Mouse (Mus musculus) stomach, embryonic 15.5 days (tissue): ENCODE results near the gene Plekhb2. TPM values are rescaled to one million over a fixed set of nuclear protein-coding genes. Genes with fewer than 3 reads are reported as not detected.

Source experiments
- ATAC-seq: fragments of 200-750 bp; cut with Nextera tagmentation; 2 replicates; pipeline ENCODE4 v1.8.0; 2017; ENCODE audit warnings: low read depth, moderate number of reproducible peaks, moderate TSS enrichment; ENCODE audit not compliant: insufficient read depth, low FRiP score
- H3K27ac ChIP-seq: fragments of 300-500 bp; sonication (generic); 2 replicates; pipeline ENCODE4 v1.5.1; 2015; ENCODE audit warnings: mild to moderate bottlenecking, inconsistent platforms
- H3K27me3 ChIP-seq: fragments of 300-500 bp; sonication (generic); replicated peaks from 2 replicates; pipeline ENCODE4 v1.6.1; 2015; ENCODE audit warnings: inconsistent platforms
- H3K36me3 ChIP-seq: fragments of 300-500 bp; sonication (generic); 2 replicates; pipeline ENCODE4 v1.6.1; 2015; ENCODE audit warnings: inconsistent platforms
- H3K4me1 ChIP-seq: fragments of 300-500 bp; sonication (generic); 2 replicates; pipeline ENCODE4 v1.6.1; 2015; ENCODE audit warnings: inconsistent platforms
- H3K4me2 ChIP-seq: fragments of 300-500 bp; sonication (generic); 2 replicates; pipeline ENCODE4 v1.6.1; 2015; ENCODE audit warnings: mild to moderate bottlenecking, inconsistent platforms
- H3K4me3 ChIP-seq: fragments of 300-500 bp; sonication (generic); replicated peaks from 2 replicates; pipeline ENCODE4 v1.5.1; 2015; ENCODE audit warnings: inconsistent platforms
- H3K9ac ChIP-seq: fragments of 300-500 bp; sonication (generic); 2 replicates; pipeline ENCODE4 v1.6.1; 2015; ENCODE audit warnings: inconsistent platforms
- H3K9me3 ChIP-seq: fragments of 300-500 bp; sonication (generic); 2 replicates; pipeline ENCODE4 v1.6.1; 2016; ENCODE audit warnings: inconsistent platforms
- WGBS: fragments of 180-500 bp; shearing (Covaris S2); methylation state at CpG from one replicate; pipeline ENCODE4 v1.1.7; 2015; 5-methylcytosine and 5-hydroxymethylcytosine counted together
- polyA plus RNA-seq: library from polyadenylated mRNA; unstranded; fragments of >200 nt; fragmentation: Nextera tagmentation; extraction: Ambion mirVana; gene quantifications from 2 replicates; pipeline ENCODE4 v1.2.1, GENCODE M21; 2015

Plekhb2 gene
- polyA plus RNA-seq, 1 experiment from 2014 or later, result 51.3 TPM

GRCm38 (mm10) chr1:34819225-34819910 lies 30.4 kb upstream of the Plekhb2 start:
- 91% methylated on average over 6 of the region's 6 CpGs for WGBS
- peaks cover 76% of the 10 kb centered on the region for H3K36me3 ChIP-seq
- H3K27ac ChIP-seq, result no peak overlapping the region
- H3K9ac ChIP-seq, result no peak overlapping the region
- H3K9me3 ChIP-seq, result no peaks in the 10 kb centered on the region
- no peak overlapping the region for H3K4me3 ChIP-seq
- H3K27me3 ChIP-seq, result no peaks in the 10 kb centered on the region
- ATAC-seq, result no peak
- H3K4me1 ChIP-seq, result no peaks in the 10 kb centered on the region
- H3K4me2 ChIP-seq, result no peak overlapping the region

- Histone ChIP-seq H3K36me3 (peaks cover 62% of the 10 kb centered on the region), H3K9me3 (no peaks in the 10 kb centered on the region), H3K4me3 (no peak overlapping the region), H3K4me1 (no peaks in the 10 kb centered on the region), H3K9ac (no peak overlapping the region), H3K27ac (no peak overlapping the region), H3K4me2 (no peak overlapping the region), H3K27me3 (no peaks in the 10 kb centered on the region)
- ATAC-seq, result no peak
- WGBS, result 89% methylated on average over 2 of the region's 2 CpGs
Observed at GRCm38 (mm10) chr1:34821411-34821810, 28.4 kb upstream of the Plekhb2 start.

- Histone ChIP-seq H3K9me3 (no peaks in the 10 kb centered on the region), H3K36me3 (peaks cover 57% of the 10 kb centered on the region), H3K27me3 (no peaks in the 10 kb centered on the region), H3K27ac (no peak overlapping the region), H3K9ac (no peak overlapping the region), H3K4me3 (no peak overlapping the region), H3K4me1 (no peaks in the 10 kb centered on the region), H3K4me2 (no peak overlapping the region)
- ATAC-seq, result no peak
- 92% methylated on average over 7 of the region's 7 CpGs for WGBS
Observed at GRCm38 (mm10) chr1:34822003-34822402, 27.8 kb upstream of the Plekhb2 start.

GRCm38 (mm10) chr1:34822746-34823145 lies 27.0 kb upstream of the Plekhb2 start:
- H3K27me3 ChIP-seq, result no peaks in the 10 kb centered on the region
- no peak for ATAC-seq
- no peaks in the 10 kb centered on the region for H3K4me1 ChIP-seq
- 96% methylated on average over 7 of the region's 7 CpGs for WGBS
- H3K36me3 ChIP-seq, result peaks cover 51% of the 10 kb centered on the region
- no peak overlapping the region for H3K9ac ChIP-seq
- no peak overlapping the region for H3K27ac ChIP-seq
- no peak overlapping the region for H3K4me3 ChIP-seq
- no peaks in the 10 kb centered on the region for H3K9me3 ChIP-seq
- no peak overlapping the region for H3K4me2 ChIP-seq

- no peak for ATAC-seq
- H3K36me3 ChIP-seq, result peaks cover 52% of the 10 kb centered on the region
- no peaks in the 10 kb centered on the region for H3K9me3 ChIP-seq
- no peaks in the 10 kb centered on the region for H3K27me3 ChIP-seq
- no peak overlapping the region for H3K4me2 ChIP-seq
- H3K27ac ChIP-seq, result no peak overlapping the region
- 94% methylated on average over 6 of the region's 6 CpGs for WGBS
- H3K4me1 ChIP-seq, result no peaks in the 10 kb centered on the region
- no peak overlapping the region for H3K9ac ChIP-seq
- H3K4me3 ChIP-seq, result no peak overlapping the region
Observed at GRCm38 (mm10) chr1:34823353-34823752, 26.4 kb upstream of the Plekhb2 start.

- H3K4me3 ChIP-seq, result no peak overlapping the region
- no peak overlapping the region for H3K4me2 ChIP-seq
- no peaks in the 10 kb centered on the region for H3K27me3 ChIP-seq
- H3K9me3 ChIP-seq, result no peaks in the 10 kb centered on the region
- 86% methylated on average over 8 of the region's 8 CpGs for WGBS
- no peaks in the 10 kb centered on the region for H3K4me1 ChIP-seq
- ATAC-seq, result no peak
- no peak overlapping the region for H3K9ac ChIP-seq
- H3K36me3 ChIP-seq, result peaks cover 47% of the 10 kb centered on the region
- H3K27ac ChIP-seq, result no peak overlapping the region
Observed at GRCm38 (mm10) chr1:34824208-34824607, 25.6 kb upstream of the Plekhb2 start.

- no peak overlapping the region for H3K9ac ChIP-seq
- H3K4me3 ChIP-seq, result no peak overlapping the region
- H3K9me3 ChIP-seq, result no peaks in the 10 kb centered on the region
- no peaks in the 10 kb centered on the region for H3K27me3 ChIP-seq
- H3K4me2 ChIP-seq, result no peak overlapping the region
- ATAC-seq, result no peak
- WGBS, result 86% methylated on average over 9 of the region's 9 CpGs
- H3K4me1 ChIP-seq, result no peaks in the 10 kb centered on the region
- no peak overlapping the region for H3K27ac ChIP-seq
- H3K36me3 ChIP-seq, result peaks cover 34% of the 10 kb centered on the region
Observed at GRCm38 (mm10) chr1:34825909-34826308, 23.9 kb upstream of the Plekhb2 start.

- Histone ChIP-seq H3K4me2 (no peak overlapping the region), H3K9me3 (no peaks in the 10 kb centered on the region), H3K27ac (no peak overlapping the region), H3K9ac (no peak overlapping the region), H3K27me3 (no peaks in the 10 kb centered on the region), H3K4me1 (no peaks in the 10 kb centered on the region), H3K4me3 (no peak overlapping the region), H3K36me3 (peaks cover 18% of the 10 kb centered on the region)
- no peak for ATAC-seq
- 75% methylated on average over 7 of the region's 7 CpGs for WGBS
Observed at GRCm38 (mm10) chr1:34827900-34828299, 21.9 kb upstream of the Plekhb2 start.

GRCm38 (mm10) chr1:34828528-34829294 lies 21.1 kb upstream of the Plekhb2 start:
- Histone ChIP-seq H3K27ac (no peak overlapping the region), H3K4me2 (no peak overlapping the region), H3K9me3 (no peaks in the 10 kb centered on the region), H3K36me3 (peaks cover 10% of the 10 kb centered on the region), H3K27me3 (no peaks in the 10 kb centered on the region), H3K9ac (no peak overlapping the region), H3K4me3 (no peak overlapping the region), H3K4me1 (no peaks in the 10 kb centered on the region)
- WGBS, result 85% methylated on average over 5 of the region's 5 CpGs
- no peak for ATAC-seq

GRCm38 (mm10) chr1:34830934-34831333 lies 18.8 kb upstream of the Plekhb2 start:
- no peak overlapping the region for H3K4me2 ChIP-seq
- WGBS, result 81% methylated on average over 2 of the region's 2 CpGs
- H3K9me3 ChIP-seq, result no peaks in the 10 kb centered on the region
- H3K4me3 ChIP-seq, result no peak overlapping the region
- no peak overlapping the region for H3K9ac ChIP-seq
- peaks cover 5% of the 10 kb centered on the region; the same call in 1 of the 2 replicates for H3K36me3 ChIP-seq
- no peak for ATAC-seq
- no peaks in the 10 kb centered on the region for H3K27me3 ChIP-seq
- no peak overlapping the region for H3K27ac ChIP-seq
- H3K4me1 ChIP-seq, result no peaks in the 10 kb centered on the region

- no peak for ATAC-seq
- Histone ChIP-seq H3K4me1 (no peaks in the 10 kb centered on the region), H3K27ac (no peak overlapping the region), H3K9me3 (no peaks in the 10 kb centered on the region), H3K9ac (no peak overlapping the region), H3K4me2 (no peak overlapping the region), H3K27me3 (no peaks in the 10 kb centered on the region), H3K36me3 (peaks cover 5% of the 10 kb centered on the region; the same call in 1 of the 2 replicates), H3K4me3 (no peak overlapping the region)
- WGBS, result 63% methylated on average over 1 of the region's 1 CpGs
Observed at GRCm38 (mm10) chr1:34831381-34831780, 18.4 kb upstream of the Plekhb2 start.

GRCm38 (mm10) chr1:34834904-34835303 lies 14.9 kb upstream of the Plekhb2 start:
- Histone ChIP-seq H3K36me3 (no peaks in the 10 kb centered on the region), H3K4me3 (no peak overlapping the region), H3K9ac (no peak overlapping the region), H3K4me2 (no peak overlapping the region), H3K9me3 (no peaks in the 10 kb centered on the region), H3K4me1 (peaks cover 15% of the 10 kb centered on the region; the same call in 1 of the 2 replicates), H3K27ac (no peak overlapping the region), H3K27me3 (no peaks in the 10 kb centered on the region)
- WGBS, result 87% methylated on average over 2 of the region's 2 CpGs
- no peak for ATAC-seq
